Mouse (Mus musculus) brain, embryonic 14.5 days (tissue): Measurements from ENCODE around the gene Prl8a6.

ENCODE experiments used
- CTCF ChIP-seq: fragments of 200-500 bp; IDR thresholded peaks from 2 replicates; pipeline ENCODE4 v1.5.1; 2012; ENCODE audit warnings: inconsistent platforms, mild to moderate bottlenecking, moderate library complexity, borderline replicate concordance; ENCODE audit not compliant: insufficient read depth, insufficient read length; ENCODE audit errors: extremely low read depth
- POLR2A ChIP-seq: fragments of 200-500 bp; IDR thresholded peaks from 2 replicates; pipeline ENCODE4 v1.6.1; 2012; ENCODE audit warnings: mild to moderate bottlenecking, inconsistent platforms, borderline replicate concordance; ENCODE audit not compliant: poor library complexity, insufficient read depth, insufficient read length, severe bottlenecking; ENCODE audit errors: extremely low read depth

DNA sequence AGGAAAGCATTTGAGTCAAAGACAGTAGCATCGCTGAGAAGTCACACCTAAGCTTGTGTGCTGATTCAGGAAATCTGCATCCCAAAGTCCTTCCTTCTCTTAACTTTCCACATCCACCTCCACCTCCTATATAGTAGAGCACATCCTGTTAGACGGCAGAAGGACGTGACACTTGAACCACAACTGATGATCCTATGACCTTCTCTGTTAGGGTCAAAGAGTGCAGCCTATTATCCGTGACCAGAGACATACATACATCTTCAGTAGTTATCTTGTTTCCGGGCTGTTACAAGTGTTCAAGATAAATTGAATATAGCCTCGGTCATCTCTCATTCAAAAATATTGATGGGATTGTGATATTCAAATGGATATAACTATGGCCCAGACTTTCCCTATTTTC lies 47.7 kb downstream of the Prl8a6 start, which contains the start of gene Prl2b1:
- TF ChIP-seq CTCF (no peak), POLR2A (no peak)
